Mouse (Mus musculus) embryo, embryonic 9.5 days (tissue): ENCODE data around the gene Mapk8ip3.
"Not testable (repeated sequence)": the region's sequence is repeated elsewhere in the genome, so short reads cannot be mapped to it uniquely, and the experiment has no call there.

ENCODE experiments used
- DNase-seq: peaks from one replicate; pipeline ENCODE4 v3.0.0-alpha.2; 2017; ENCODE audit errors: extremely low spot score

Mapk8ip3 gene

DNA sequence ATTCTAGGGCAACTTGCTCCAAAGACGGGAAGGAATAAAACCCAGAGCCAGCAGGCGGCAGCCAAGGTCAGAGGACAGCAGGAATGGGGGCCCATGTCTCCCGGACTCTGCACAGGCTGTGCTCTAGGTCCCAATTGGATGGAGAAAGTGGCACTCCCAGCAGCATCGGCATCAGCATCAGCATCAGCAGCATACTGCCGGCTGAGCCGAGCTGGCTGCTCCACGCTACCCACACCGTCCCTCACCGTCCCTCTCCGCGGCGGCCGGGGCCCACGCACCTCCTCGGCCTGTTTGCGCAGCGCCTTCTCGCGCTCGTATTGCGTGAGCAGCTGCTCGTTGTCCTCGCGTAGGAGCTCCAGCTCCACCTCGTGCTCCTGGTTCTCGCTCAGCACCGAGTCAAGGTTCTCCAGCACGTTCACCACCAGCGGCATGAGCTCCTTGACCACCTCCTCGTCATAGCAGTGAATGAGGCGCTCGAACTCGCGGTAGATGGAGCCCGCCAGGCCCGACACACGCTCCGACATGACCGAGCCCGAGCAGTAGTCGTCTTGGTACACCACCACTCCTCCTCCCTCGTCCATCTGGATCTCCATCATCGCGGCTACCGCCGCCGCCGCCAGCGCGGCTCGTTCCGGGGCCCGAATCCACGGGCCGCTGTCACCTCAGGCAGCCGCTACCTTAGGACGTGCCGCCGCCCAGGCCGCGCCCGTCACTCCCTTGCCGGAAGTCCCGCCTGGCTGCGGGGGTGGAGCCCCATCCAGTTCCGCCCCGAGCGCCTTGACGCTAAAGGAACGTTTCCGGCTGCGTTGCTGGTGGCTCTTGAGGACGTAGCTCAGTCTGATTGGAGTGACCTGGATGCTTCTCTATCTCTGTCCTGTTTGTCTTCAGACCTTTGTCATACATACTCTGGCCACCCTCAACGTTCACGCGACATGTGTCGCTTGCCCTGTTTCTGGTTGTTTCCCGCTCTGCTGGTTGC, at the start of gene Mapk8ip3:
TSS of gene Mapk8ip3 (minus strand) at position 719 of the 979 bp plus-strand sequence.
- peak; percentile 91 for DNase-seq

DNA sequence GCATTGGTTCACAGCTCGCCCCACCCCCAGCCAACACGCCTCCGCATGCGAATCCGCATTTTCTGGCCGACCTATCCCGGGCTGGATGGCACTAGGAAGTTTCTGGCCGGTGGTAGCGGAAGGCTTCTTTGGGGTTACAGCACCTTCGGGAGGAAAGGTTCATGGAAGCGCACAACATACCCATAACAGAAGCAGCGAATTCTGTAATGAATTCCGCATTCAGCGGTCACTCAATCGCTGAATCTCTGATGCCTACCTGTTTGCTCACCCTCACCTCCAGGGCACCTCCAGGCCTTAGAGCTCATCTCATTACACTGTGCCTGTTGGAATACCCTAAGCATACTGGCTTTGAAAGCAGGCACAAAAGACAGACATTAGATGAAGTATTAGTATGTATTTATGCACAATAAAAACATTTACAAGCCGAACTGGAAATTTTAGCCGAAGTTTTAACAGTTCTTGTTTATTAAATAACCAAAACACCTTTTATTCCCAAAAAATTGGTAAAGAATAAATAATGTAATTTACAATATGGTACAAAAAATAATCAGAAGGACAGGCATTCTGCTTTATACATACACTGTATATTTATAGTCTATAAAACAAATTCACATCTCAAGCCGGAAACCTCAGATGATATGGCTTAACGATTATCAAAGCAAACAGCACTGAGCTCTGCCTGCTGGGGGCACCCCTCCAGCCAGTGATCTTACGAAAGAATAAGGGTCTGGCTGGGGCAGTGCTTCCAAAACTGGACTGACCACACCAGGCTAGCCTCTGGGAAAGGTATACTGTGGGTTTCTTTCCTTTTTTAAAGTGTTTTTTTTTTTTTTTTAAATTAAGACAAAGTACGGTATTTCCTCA, 24.3 kb upstream of the Mapk8ip3 start:
- no peak for DNase-seq

DNA sequence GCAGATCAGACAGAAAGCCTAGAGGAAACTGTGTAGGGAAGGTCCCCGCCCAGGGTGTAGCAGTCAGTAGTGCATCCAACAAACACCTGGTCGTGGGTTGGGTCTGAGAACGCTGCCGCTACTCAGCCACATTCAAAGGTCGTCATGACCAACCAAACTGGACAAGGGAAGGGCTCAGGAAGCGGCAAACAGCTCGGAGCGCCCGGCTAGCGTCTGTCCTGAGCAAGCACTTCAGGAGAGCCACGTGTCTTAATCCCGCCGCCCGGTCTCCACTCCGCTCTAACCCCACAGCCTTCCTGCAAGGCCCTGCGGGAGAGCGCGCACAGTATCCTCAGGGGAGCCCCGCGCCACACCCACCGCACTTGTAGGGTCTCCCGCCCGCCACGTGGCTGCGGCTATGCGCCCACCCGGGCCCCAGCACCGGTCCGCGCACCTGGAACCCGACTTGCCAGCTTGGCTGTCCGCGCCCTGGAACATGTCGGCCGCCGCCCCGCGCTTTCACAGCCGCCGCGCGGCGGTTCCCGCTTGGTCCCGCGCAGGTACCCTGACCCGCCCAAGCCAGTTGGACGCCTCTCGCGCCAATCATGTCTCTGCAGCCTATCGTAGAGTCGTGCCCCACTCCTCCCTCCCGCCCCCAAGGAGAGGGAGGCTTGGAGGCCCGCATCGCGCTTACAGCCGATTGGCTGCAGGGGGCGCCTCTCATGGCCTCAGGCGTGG, 23.5 kb upstream of the Mapk8ip3 start, which contains the start of gene Jpt2:
TSS of gene Jpt2 (minus strand) at position 555 of the 717 bp plus-strand sequence.
- DNase-seq: peak; percentile 99

DNA sequence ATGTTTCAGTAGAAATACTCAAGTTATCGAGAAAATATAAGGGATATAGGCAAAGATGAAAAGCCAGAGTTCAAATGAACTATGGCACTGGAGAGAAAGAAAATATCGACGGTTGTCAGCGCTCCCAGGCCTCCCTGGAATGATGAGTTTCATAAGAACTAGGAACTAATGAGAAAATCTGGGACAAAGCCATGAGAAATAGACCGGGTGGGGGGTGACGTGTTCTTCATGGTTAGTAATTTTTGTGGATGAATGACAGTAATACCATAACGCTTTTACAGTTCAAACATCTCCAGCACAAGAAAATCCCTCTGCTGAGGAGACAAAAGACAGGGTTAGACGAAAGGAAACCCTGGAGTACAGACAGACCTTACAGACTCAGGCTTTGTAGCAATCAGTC, 22.6 kb upstream of the Mapk8ip3 start:
- DNase-seq: peak; percentile 17

DNA sequence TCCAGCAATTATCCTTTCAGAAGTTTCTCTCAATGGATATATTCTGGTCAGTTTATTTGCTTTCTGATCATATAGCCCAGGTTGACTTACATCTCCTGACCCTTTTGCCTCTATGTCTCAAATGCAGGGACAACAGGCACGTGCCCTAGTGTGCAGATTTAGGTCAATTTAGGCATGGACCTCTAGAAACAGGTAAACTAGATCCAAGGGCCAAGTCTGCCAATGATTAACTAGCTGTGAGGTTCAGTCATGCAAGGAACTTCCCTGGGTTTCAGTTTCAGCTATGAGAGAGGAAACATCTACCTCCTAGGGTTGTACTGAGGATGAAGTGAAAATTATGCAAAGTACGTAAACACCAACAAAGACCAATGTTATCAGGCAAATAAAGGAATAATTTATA, 16.5 kb upstream of the Mapk8ip3 start:
- no peak for DNase-seq

DNA sequence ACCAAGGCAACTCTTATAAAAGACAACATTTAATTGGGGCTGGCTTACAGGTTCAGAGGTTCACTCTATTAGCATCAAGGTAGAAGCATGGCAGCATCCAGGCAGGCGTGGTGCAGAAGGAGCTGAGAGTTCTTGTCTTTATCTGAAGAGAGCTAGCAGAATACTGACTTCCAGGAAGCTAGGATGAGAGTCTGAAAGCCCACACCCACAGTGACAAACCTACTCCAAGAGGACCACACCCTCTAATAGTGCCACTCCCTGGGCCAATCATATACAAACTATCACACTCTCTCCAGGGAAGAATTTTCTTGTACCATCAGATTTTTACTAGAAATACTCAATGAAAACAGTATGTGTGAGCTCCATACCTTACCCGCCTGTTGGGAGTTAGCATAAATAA, 13.9 kb upstream of the Mapk8ip3 start:
- no peak for DNase-seq

DNA sequence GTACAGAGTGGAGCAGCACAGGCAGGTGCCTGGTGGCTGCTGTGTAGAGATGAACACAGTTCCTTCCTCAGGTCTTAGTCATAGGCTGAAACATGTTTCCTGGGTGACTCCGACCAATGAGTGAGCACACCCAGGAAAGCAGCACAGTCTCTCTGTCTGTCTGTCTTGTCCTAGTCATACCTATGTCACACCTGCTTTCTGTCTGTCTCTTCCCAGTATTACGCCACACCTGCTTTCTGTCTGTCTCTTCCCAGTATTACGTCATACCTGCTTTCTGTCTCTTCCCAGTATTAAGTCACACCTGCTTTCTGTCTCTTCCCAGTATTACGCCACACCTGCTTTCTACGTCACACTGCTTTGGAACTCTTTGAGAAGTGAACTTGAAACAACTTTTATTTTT, 11.4 kb upstream of the Mapk8ip3 start:
- DNase-seq: no peak

DNA sequence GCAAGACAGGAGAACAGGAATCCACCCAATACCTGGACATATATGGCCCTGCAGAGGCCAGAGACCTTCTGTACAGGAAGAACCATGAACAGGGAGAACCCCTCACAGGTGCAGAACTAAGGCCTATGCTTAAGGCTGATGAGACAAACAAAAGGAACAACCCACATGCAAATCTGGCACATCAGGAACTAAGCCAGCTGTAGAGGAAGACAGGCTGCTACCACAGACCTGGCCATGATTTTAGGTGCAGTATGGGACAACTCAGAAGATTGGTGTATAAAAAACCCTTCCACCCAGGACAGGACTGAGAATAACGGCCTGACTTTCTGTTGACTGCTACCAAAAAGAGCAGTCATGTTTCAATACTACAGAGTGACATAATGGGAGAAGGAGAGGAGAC, 6.8 kb upstream of the Mapk8ip3 start:
- DNase-seq: not testable (repeated sequence)

DNA sequence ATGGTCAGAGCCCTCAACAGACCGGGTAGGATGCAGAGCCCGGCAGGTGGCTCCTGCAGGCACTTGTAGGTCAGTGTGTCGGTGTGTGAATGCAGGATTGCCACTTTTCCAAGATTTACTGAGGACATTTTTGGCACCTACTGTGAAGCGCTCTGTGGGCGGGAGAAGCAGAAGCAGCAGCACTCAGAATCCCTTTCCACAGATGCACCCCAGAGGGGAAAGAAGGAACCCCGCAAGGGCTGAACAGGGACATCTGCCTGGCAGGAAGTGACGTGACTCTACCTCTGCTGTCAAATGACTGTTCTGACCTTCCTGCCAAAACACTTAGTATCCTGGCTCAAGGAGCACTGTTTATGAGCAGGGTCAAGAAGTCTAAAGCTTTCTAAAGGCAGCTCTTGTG, 6.3 kb upstream of the Mapk8ip3 start:
- no peak for DNase-seq

DNA sequence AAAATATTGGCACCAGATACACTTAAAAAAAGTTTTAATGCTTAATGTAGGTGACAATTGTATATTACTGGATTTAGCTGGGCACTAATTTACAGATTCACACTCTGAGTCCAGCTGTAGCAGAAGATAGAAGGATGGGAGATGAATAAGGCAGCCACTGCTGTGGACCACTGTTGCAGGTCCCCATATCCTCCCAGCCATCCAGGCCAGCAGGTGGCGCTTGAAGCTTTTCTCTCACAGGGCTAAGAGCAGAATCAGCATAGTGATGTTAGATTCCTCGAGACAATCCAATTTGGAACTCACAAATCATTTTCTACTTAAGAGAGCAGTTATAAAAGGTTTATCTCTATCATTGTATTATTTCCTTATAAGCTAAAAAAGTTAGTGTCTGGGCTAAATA, 5.7 kb upstream of the Mapk8ip3 start:
- peak; percentile 13 for DNase-seq

DNA sequence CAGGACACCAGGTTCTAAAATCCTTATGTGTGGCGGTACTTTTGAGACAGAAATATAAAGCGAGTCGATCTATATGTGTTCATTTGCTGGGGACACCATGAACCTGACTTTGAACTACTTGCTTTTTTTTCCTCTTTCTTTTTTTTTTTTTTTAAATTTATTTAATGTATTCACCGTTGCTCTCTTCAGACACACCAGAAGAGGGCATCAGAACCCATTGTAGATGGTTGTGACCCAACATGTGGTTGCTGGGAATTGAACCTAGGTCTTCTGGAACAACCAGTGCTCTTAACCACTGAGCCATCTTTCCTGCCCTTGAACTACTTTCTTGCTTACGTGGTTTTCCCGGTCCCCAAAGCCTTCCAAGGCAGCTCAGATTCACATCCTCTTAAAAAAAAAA, 489 bp upstream of the Mapk8ip3 start:
- DNase-seq: no peak

DNA sequence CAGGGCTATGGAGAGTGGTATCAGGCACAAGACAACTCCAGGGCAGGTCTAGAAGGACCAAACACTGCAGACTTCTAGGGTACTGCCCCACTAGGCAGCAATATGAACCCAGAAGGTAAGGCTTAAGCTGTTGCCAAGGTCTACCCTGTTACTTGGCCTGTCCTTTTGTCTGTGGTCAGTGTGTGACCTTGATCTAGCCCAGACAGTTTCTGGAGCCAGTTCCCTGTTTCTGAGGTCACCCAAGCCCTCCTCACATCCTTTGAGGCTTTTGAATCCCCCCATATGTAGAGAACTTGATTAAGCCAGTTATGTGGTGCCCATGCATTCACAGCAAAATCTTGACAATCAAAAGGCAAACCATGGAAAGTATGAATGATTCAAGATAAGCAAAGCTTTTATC, 1.1 kb downstream of the Mapk8ip3 start:
- no peak for DNase-seq

DNA sequence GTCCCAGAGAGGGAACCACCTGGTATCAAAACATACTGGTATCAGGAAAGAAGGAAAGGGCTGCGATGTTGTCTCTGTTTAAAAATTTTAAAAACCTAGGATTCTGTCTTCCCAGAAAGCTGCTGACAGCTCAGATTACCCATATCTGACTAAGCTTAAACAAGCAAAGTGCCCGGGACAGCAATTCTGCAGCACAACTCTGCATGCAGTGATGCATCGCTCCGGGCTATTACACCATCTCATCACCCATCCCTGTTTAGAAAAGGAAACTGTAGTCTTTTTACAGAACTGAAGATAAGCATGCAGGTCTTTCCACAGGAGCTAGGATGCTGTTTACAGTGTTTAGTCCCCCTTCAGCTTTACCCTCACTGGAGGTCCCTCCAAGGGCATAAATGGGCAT, 1.9 kb downstream of the Mapk8ip3 start:
- DNase-seq: no peak

DNA sequence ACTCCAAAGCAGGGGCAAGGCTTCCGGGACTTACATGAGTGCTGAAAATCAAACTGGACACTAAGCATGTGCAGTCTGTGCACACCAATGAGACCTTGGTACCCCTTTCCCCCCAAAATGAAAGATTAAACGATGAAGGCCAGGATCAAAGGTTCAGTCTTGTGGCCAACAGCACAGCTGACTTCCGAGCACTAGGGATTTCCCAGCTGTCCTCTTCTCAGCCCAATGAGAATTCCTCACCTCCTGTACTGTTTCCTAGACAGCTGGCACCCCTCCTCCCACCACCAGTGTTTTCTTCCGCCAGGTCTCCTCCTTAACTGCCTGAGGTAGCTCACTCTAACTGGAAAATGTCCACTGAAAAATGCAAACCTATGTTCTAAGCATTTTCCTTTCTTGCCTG, 3.6 kb downstream of the Mapk8ip3 start:
- DNase-seq: no peak

DNA sequence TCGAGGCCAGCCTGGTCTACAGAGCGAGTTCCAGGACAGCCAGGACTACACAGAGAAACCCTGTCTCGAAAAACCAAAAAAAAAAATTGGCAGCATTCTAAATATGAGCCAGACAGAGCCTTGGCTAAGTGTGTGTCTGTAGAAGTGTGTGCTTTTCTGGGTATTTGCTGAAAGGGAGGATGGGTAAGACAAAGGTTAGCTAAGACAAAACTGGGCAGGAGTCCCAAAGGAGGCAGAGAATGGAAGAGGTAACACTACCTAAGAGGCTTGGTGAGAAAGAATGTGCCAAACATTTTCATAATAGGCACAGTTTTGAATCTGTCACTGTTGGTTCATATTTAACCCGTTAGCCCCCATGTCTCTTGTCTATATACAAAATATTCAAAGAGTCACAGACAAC, 4.3 kb downstream of the Mapk8ip3 start:
- no peak for DNase-seq

DNA sequence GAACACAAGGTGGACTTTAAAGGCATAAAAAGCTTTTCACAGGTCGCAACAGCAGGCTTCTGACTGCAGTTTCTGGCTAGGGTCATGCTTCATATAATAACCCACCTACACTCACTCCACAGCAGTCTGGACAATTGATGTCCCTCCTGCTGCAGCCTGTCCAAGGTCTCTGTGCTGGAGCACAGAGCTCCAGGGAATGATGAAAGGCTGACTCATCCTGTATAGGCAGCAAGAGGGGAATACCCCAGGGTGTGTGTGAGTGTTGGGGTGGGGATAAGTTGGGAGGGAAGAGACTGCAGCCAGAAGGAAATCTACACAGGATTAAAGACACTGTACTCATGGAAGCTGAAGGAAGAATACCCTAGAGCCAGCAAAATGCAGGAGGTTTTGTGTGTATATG, 7.3 kb downstream of the Mapk8ip3 start:
- no peak for DNase-seq

DNA sequence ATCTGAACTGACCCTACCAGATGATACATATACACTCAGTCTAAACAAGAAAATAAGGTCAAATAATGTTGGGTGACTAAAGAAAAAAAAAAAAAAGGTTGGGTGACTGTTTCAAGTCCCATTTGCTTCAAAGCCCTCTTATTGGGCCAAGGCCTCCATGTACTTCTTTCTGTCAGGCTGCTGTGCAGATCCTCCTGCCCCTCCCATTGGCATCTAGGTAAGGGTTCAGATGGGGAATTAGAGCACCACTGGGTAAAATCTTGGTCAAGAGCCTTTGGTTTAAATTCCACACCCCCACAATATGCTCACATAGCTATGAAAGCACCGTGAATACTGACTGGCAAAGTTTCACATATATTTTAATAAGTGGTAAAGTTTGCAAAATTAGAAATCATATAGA, 13.5 kb downstream of the Mapk8ip3 start:
- no peak for DNase-seq

DNA sequence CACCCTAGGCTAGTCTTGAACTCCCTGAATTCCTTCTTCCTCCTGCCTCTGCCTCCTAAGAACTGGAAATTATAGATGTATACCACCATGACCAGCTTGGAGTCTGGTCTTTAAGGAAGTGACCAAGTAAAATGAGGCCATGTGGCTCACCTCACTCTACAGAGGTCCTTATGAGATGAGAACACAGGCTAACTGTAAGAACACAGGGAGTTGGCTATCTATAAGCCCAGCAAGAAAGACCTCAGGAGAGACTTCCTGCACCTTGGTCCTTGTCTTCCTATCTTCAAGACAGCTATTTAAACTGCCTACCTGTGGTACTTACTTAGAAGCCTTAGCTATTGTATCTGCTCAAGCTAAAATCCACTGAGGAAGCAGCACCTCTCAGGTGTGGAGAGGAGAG, 22.8 kb downstream of the Mapk8ip3 start:
- no peak for DNase-seq

DNA sequence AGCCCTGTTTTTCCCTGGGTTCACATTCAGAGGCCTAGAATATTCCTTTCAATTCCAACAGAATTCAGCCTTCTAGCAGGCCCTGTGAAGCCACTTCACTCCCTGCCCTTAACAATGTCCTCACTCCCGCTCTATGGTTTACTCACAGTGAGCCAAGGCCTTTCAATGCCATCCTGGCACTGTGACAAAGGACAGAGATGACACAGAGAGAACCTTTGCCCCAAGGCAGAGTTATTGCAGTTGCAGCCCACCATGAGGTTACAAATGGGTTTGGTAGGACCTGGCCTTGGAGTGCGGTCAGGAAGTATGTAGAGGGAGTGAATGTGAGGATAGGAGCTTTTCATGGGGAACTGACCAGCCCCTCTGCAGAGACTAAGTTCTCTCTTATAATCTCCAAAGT, 29.2 kb downstream of the Mapk8ip3 start:
- no peak for DNase-seq

DNA sequence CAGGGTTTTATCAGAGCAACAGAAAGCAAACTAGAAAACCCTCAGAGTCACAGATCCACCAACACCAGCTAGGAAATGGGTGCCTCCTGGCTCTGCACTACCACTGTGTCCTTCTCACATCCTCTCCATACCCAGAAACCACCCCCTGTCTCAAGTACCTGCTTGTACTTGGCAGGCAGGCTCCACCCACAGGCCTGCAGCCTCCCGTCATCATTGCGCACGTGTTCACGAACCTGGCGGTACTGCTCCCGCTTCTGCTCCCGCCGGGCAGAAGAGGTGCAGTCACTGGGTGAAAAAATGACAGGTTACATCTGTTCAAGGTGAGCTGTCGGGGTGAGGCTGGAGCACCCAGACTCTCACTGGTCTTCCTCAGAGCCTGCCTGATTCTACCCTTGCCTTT, 33.0 kb downstream of the Mapk8ip3 start:
- DNase-seq: no peak

DNA sequence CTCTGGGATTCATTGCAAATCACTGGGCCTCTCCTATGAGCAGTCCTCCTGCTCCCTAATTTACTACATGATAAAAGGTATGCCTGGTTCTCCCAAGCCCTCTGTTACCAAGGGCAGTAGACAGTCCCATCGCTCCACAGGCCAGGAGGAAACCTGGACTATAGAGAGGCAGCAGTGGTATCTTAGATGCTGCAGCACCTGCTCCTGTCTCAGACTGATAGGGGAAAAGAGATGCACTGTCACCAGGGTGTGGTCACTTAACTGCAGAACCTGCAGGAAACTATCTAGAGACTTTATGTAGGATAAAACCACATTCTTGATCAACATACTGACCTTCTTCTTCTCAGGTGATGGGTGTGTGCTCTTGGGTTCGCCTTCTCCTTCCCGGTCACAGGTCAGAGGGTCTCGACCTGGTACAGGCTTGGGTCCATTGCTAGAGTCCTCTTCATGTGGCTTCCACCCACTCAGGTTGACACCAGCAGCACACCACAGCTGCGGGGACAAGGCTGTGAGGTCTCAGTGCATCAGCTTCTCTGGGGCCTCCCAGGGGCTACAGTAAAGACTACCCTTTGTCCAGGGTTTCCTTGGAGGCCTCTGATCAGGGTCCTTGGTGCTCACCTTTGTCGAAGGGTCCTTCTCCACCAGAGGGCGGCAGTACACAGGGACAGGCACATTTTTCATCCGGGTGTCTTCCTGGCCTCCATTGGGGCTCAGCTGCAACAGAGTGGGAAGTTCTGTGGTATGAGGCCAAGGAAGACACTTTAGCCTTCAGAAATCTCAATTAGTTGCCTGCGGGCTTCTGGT, 33.9 kb downstream of the Mapk8ip3 start:
- no peak for DNase-seq
